In the genomic region with DNA sequence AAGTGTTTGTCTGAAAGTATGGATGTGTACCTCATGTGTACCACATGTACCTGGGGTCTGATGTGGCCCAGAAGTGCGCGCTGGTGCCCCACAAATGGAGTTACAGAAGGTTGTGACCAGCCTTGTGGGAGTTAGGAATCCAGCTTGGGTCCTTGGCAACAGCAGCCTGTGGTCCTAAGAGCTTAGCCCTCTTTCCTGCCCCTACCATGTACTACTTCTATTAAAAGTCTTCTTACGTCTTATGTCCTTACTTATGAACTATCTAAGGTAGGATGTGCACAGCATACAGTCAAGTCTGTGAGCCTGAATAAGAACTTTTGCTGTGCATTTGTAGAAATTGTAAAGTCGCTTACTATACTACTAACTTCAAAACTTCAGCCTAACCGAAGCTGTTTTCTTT, we compare ENCODE assay signal across 9 mouse cellular contexts. TPM values are rescaled to one million over a fixed set of nuclear protein-coding genes. Genes with fewer than 3 reads are reported as not detected.
DNase-seq lines count a peak whose midpoint lies in the region; TF ChIP-seq lines count a peak whose summit lies in the region.
"Had no signal": no experiment of that assay in that cellular context is flagged by ENCODE, and none has a peak within 500 bp of the region (broad histone marks: within the 10 kb centered on the region; RNA-seq: fewer than 3 reads in every experiment).

No protein-coding gene starts in this region.

- no peaks in the 10 kb centered on the region for H3K27me3 ChIP-seq in thymus, adult 2 months (ENCODE audit: control insufficient read depth, insufficient read depth, low read length)

- peak overlapping the region; percentile 27 for H3K4me3 ChIP-seq in thymus, adult 2 months (ENCODE audit: control insufficient read depth, insufficient read depth, low read length)

- H3K4me1 ChIP-seq in thymus, adult 2 months (replicated peaks; ENCODE audit: control insufficient read depth, insufficient read depth, low read length), result peaks cover 5% of the 10 kb centered on the region

- WGBS in thymus, adult 2 months, result 46% methylated on average over 5 of the region's 5 CpGs

- no peaks in the 10 kb centered on the region; the same call in 1 of the 2 replicates for H3K36me3 ChIP-seq in thymus, adult 2 months (ENCODE audit: control insufficient read depth, insufficient read depth, low read length)

- no peak overlapping the region for H3K27ac ChIP-seq in thymus, adult 2 months (ENCODE audit: control insufficient read depth, insufficient read depth, low read length)

- TF ChIP-seq POLR2A in thymus, adult 2 months (IDR thresholded peaks at IDR 0.05; ENCODE audit: control insufficient read depth, extremely low read depth, insufficient read depth, low read length, poor library complexity), result no peak

- TF ChIP-seq CTCF in thymus, adult 2 months (IDR thresholded peaks at IDR 0.05; ENCODE audit: borderline replicate concordance, control insufficient read depth, extremely low read depth, insufficient read depth, low read length, poor library complexity), result no peak

- peak; percentile 24 for DNase-seq in embryo, embryonic 10.5 days (ENCODE audit: low spot score)
- no peak for DNase-seq in embryo, embryonic 9.5 days (ENCODE audit: extremely low spot score)
- no peak for DNase-seq in thymus, adult 2 months
- DNase-seq in thymus, postnatal 36 days, result no peak
- peak; percentile 11 for DNase-seq in liver
- no peak for DNase-seq in adrenal gland, adult 2 months
- DNase-seq in adrenal gland, adult 8-10 months, result no peak
- no peak for DNase-seq in frontal cortex, postnatal 14 days (ENCODE audit: low spot score in 2 of 2)
- DNase-seq: left cerebral cortex, postnatal 4 days had no signal

RNA-seq across cellular contexts. Expression of gene Mmadhc, which starts 1.0 kb away (rescaled TPM):
- polyA plus RNA-seq in thymus, adult 2 months (2012; rRNA removed), result 50.1 and 59.5 TPM in 2 replicates
- 100 to 1,000 TPM in 1 of 2 experiments, 10 to 100 TPM in 1; 83.7 to 122 TPM for total RNA-seq in adrenal gland, adult 2 months (2021)
- polyA plus RNA-seq in adrenal gland, adult 2 months (2012; rRNA removed), result 56.7 and 59.0 TPM in 2 replicates
- 100 to 1,000 TPM; 114 to 124 (median 119) TPM for total RNA-seq in adrenal gland, adult 8-10 months (2022)

Comparison
In these comparisons a context has a peak if more than half of its experiments do, and no peak if none do; other contexts are left out.
1. DNase-seq: peak in embryo, embryonic 10.5 days (single experiment) and liver (single experiment); none in embryo, embryonic 9.5 days (single experiment), thymus, adult 2 months (single experiment), thymus, postnatal 36 days (0 of 2), adrenal gland, adult 2 months (single experiment), adrenal gland, adult 8-10 months (single experiment) and frontal cortex, postnatal 14 days (0 of 2).